Mouse (Mus musculus) testis, adult 2 months (tissue): Measurements from ENCODE around the gene Fmo5. TPM values are rescaled to one million over a fixed set of nuclear protein-coding genes. Genes with fewer than 3 reads are reported as not detected.

Source experiments
- H3K27ac ChIP-seq: fragments of 200-500 bp; 2 replicates; pipeline ENCODE4 v1.5.1; 2012; ENCODE audit warnings: low read depth, low read length; ENCODE audit not compliant: control insufficient read depth, insufficient read depth
- H3K27me3 ChIP-seq: fragments of 200-500 bp; 2 replicates; pipeline ENCODE4 v1.6.1; 2012; ENCODE audit warnings: mild to moderate bottlenecking, low read length, moderate library complexity; ENCODE audit not compliant: control insufficient read depth, insufficient read depth
- H3K36me3 ChIP-seq: fragments of 200-500 bp; 2 replicates; pipeline ENCODE4 v1.6.1; 2012; ENCODE audit warnings: mild to moderate bottlenecking, low read length; ENCODE audit not compliant: control insufficient read depth, insufficient read depth
- H3K4me1 ChIP-seq: fragments of 200-500 bp; 2 replicates; pipeline ENCODE4 v1.6.1; 2012; ENCODE audit warnings: low read length; ENCODE audit not compliant: control insufficient read depth, insufficient read depth
- H3K4me3 ChIP-seq: fragments of 200-500 bp; 2 replicates; pipeline ENCODE4 v1.5.1; 2012; ENCODE audit warnings: low read depth, mild to moderate bottlenecking, low read length, moderate library complexity, mixed read lengths; ENCODE audit not compliant: control insufficient read depth
- CTCF ChIP-seq: fragments of 200-500 bp; IDR thresholded peaks from 2 replicates; pipeline ENCODE4 v1.5.1; 2012; ENCODE audit warnings: low read depth, mild to moderate bottlenecking, inconsistent platforms, low read length, moderate library complexity; ENCODE audit not compliant: control insufficient read depth, insufficient read depth, insufficient replicate concordance
- POLR2A ChIP-seq: fragments of 200-500 bp; IDR thresholded peaks from 2 replicates; pipeline ENCODE4 v1.6.1; 2012; ENCODE audit warnings: low read depth, mild to moderate bottlenecking, inconsistent platforms, low read length, moderate library complexity; ENCODE audit not compliant: control insufficient read depth
- polyA plus RNA-seq: library from polyadenylated mRNA; depleted of rRNA; stranded (reverse); fragments of >200 nt; gene quantifications from 2 replicates; pipeline ENCODE4 v1.2.3, GENCODE M21; 2012

Gene Fmo5
- polyA plus RNA-seq, 1 experiment, result 1.3 TPM

GRCm38 (mm10) chr3:97596796-97597195 is 31.8 kb upstream of the Fmo5 start:
- TF ChIP-seq CTCF, result no peak
- no peak for TF ChIP-seq POLR2A
- H3K4me1 ChIP-seq, result no peaks in the 10 kb centered on the region
- no peaks in the 10 kb centered on the region; the same call in none of the 2 replicates for H3K36me3 ChIP-seq

GRCm38 (mm10) chr3:97600050-97600832 is 28.4 kb upstream of the Fmo5 start:
- Histone ChIP-seq H3K36me3 (no peaks in the 10 kb centered on the region; the same call in none of the 2 replicates), H3K4me1 (no peaks in the 10 kb centered on the region), H3K27me3 (no peaks in the 10 kb centered on the region), H3K4me3 (no peak overlapping the region), H3K27ac (no peak overlapping the region)
- no peak for TF ChIP-seq POLR2A

More at GRCm38 (mm10) chr3:97596796-97597195, 31.8 kb upstream of the Fmo5 start:
- Histone ChIP-seq H3K27me3 (no peaks in the 10 kb centered on the region), H3K4me3 (no peak overlapping the region), H3K27ac (no peak overlapping the region)

- H3K27me3 ChIP-seq, result no peaks in the 10 kb centered on the region
- TF ChIP-seq POLR2A (no peak), CTCF (peak; percentile 31; the same call in 1 of the 2 replicates)
These were observed 19.3 kb upstream of the Fmo5 start for GRCm38 (mm10) chr3:97609201-97609844.

GRCm38 (mm10) chr3:97609845-97610410 is 18.7 kb upstream of the Fmo5 start, which contains the start of gene Chd1l:
Gene Chd1l (minus strand): TSS chr3:97610203.
- H3K36me3 ChIP-seq, result no peaks in the 10 kb centered on the region
- H3K27me3 ChIP-seq, result no peaks in the 10 kb centered on the region
- peak within 1 kb of the TSS; percentile 90 for H3K27ac ChIP-seq
- peak; percentile 59 for TF ChIP-seq POLR2A
- TF ChIP-seq CTCF, result peak; percentile 99
- peak within 1 kb of the TSS; percentile 99 for H3K4me3 ChIP-seq
- peaks cover 9% of the 10 kb centered on the region for H3K4me1 ChIP-seq

More at GRCm38 (mm10) chr3:97609201-97609844, 19.3 kb upstream of the Fmo5 start:
- H3K27ac ChIP-seq, result peak overlapping the region; percentile 90
- H3K4me3 ChIP-seq, result peak overlapping the region; percentile 99
- H3K36me3 ChIP-seq, result no peaks in the 10 kb centered on the region
- peaks cover 9% of the 10 kb centered on the region for H3K4me1 ChIP-seq

- H3K27ac ChIP-seq, result no peak overlapping the region
- TF ChIP-seq CTCF, result no peak
- TF ChIP-seq POLR2A, result no peak
- H3K4me1 ChIP-seq, result peaks cover 9% of the 10 kb centered on the region
- no peak overlapping the region for H3K4me3 ChIP-seq
- H3K27me3 ChIP-seq, result no peaks in the 10 kb centered on the region
- no peaks in the 10 kb centered on the region for H3K36me3 ChIP-seq
These were observed 17.6 kb upstream of the Fmo5 start for GRCm38 (mm10) chr3:97611021-97611420.

- H3K36me3 ChIP-seq, result no peaks in the 10 kb centered on the region
- H3K4me1 ChIP-seq, result peaks cover 3% of the 10 kb centered on the region
- H3K27ac ChIP-seq, result no peak overlapping the region
- H3K27me3 ChIP-seq, result no peaks in the 10 kb centered on the region
- H3K4me3 ChIP-seq, result no peak overlapping the region
- TF ChIP-seq CTCF (no peak), POLR2A (no peak)
These were observed 13.4 kb upstream of the Fmo5 start for GRCm38 (mm10) chr3:97615154-97615553.

GRCm38 (mm10) chr3:97615933-97616332 is 12.7 kb upstream of the Fmo5 start:
- H3K27me3 ChIP-seq, result no peaks in the 10 kb centered on the region
- no peaks in the 10 kb centered on the region for H3K36me3 ChIP-seq
- no peak overlapping the region for H3K4me3 ChIP-seq
- no peak for TF ChIP-seq CTCF
- no peak for TF ChIP-seq POLR2A
- no peak overlapping the region for H3K27ac ChIP-seq
- H3K4me1 ChIP-seq, result no peaks in the 10 kb centered on the region
